Mouse (Mus musculus) liver, embryonic 16.5 days (tissue): ENCODE measurements around the gene Tshr. TPM values are rescaled to one million over a fixed set of nuclear protein-coding genes. Genes with fewer than 3 reads are reported as not detected.
"Not testable (repeated sequence)": the region's sequence is repeated elsewhere in the genome, so short reads cannot be mapped to it uniquely, and the experiment has no call there.

ENCODE experiments used
- ATAC-seq: fragments of 200-750 bp; cut with Nextera tagmentation; 2 replicates; pipeline ENCODE4 v1.8.0; 2017; ENCODE audit warnings: low read depth, mild to moderate bottlenecking, moderate number of reproducible peaks, moderate library complexity
- H3K27ac ChIP-seq: fragments of 300-500 bp; sonication (generic); 2 replicates; pipeline ENCODE4 v1.5.1; 2014; ENCODE audit warnings: mild to moderate bottlenecking, low read length
- H3K27me3 ChIP-seq: fragments of 300-500 bp; sonication (generic); 2 replicates; pipeline ENCODE4 v1.6.1; 2014; ENCODE audit warnings: low read depth, low read length, mixed read lengths; ENCODE audit not compliant: control insufficient read depth, insufficient read depth
- H3K36me3 ChIP-seq: fragments of 300-500 bp; sonication (generic); 2 replicates; pipeline ENCODE4 v1.6.1; 2014; ENCODE audit warnings: mild to moderate bottlenecking; ENCODE audit not compliant: control insufficient read depth, insufficient read depth
- H3K4me1 ChIP-seq: fragments of 300-500 bp; sonication (generic); 2 replicates; pipeline ENCODE4 v1.6.1; 2014; ENCODE audit warnings: low read depth, low read length, mixed read lengths; ENCODE audit not compliant: control insufficient read depth
- H3K4me2 ChIP-seq: fragments of 300-500 bp; sonication (generic); 2 replicates; pipeline ENCODE4 v1.6.1; 2014; ENCODE audit warnings: low read depth, low read length, mixed read lengths
- H3K4me3 ChIP-seq: fragments of 300-500 bp; sonication (generic); 2 replicates; pipeline ENCODE4 v1.5.1; 2014; ENCODE audit warnings: low read depth, mild to moderate bottlenecking, low read length
- H3K9ac ChIP-seq: fragments of 300-500 bp; sonication (generic); 2 replicates; pipeline ENCODE4 v1.6.1; 2014; ENCODE audit warnings: low read depth, low read length
- H3K9me3 ChIP-seq: fragments of 300-500 bp; sonication (generic); replicated peaks from 2 replicates; pipeline ENCODE4 v1.6.1; 2016; ENCODE audit warnings: low read length; ENCODE audit not compliant: control insufficient read depth
- WGBS: fragments of 180-500 bp; shearing (Covaris S2); extraction: QIAGEN DNeasy Blood & Tissue Kit; methylation state at CpG from one replicate; pipeline ENCODE4 v1.1.7; 2014; ENCODE audit not compliant: insufficient replicate concordance; 5-methylcytosine and 5-hydroxymethylcytosine counted together
- polyA plus RNA-seq: library from polyadenylated mRNA; unstranded; fragments of >200 nt; fragmentation: Nextera tagmentation; extraction: Ambion mirVana; gene quantifications from 2 replicates; pipeline ENCODE4 v1.2.1, GENCODE M21; 2015

Gene Tshr
- polyA plus RNA-seq: 0.07 and 0.09 TPM in 2 replicates

DNA sequence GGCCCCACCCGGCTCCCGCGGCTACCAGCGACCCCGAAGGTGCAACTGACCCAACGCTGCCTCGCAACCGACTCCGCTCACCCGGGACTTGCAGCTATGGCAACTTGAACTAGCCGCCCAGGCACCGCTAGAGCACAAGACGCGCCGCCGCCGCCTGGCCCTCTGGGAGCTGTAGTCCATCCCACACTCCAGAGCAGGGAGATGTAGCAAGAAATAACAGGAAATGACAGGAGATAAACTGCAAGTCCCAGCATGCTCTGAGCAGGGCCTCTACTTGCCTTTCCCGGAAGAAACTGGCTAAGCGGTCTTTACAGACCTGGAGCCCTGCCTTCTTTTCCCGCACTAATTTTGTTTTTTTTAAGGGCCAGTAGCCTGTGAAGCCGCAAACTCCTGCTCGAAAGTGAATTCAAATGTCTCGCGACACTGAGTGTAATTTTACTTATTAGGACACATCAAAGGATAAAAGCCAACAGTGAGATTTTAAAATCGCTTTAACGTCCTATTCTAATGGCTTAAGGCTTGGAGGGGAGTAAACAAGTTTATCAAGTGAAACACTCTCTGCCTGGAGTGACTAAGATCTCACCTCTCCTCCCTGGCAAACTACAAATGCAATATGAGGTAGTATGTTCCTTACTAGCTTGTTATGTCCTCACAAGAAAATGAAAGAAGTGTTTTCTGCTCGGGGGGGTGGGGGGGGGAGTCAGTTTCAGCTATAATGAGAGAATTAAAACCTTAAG is at the start of gene Tshr, which contains the start of gene Cep128:
TSS of gene Tshr (plus strand) at position 283 of the 737 bp plus-strand sequence.
TSS of gene Cep128 (minus strand) at position 129 of the 737 bp plus-strand sequence.
- WGBS: under 1% methylated on average over 27 of the region's 27 CpGs
- Histone ChIP-seq H3K4me1 (peaks cover 9% of the 10 kb centered on the region), H3K4me3 (peak within 1 kb of the TSS; percentile 72), H3K4me2 (peak within 1 kb of the TSS; percentile 81), H3K27ac (peak within 1 kb of the TSS; percentile 80), H3K9me3 (no peaks in the 10 kb centered on the region), H3K27me3 (no peaks in the 10 kb centered on the region), H3K36me3 (peaks cover 4% of the 10 kb centered on the region; the same call in 1 of the 2 replicates), H3K9ac (peak within 1 kb of the TSS; percentile 78)
- ATAC-seq: peak; percentile 100

DNA sequence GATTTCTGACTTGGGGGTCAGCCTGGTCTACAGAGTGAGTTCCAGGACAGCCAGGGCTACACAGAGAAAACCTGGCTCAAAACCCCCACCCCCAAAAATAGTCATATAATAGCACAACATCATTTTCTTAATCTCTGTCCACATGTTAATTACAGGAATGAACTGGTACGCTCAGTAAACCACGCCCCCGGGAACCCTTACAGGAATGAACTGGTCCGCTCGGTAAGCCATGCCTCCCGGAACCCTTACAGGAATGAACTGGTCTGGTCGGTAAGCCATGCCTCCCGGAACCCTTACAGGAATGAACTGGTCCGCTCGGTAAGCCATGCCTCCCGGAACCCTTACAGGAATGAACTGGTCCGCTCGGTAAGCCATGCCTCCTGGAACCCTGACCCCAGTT is 45.7 kb upstream of the Tshr start:
- H3K27me3 ChIP-seq, H3K9me3 ChIP-seq, ATAC-seq, H3K4me2 ChIP-seq, H3K4me1 ChIP-seq, H3K36me3 ChIP-seq, H3K9ac ChIP-seq, H3K27ac ChIP-seq, H3K4me3 ChIP-seq: not testable (repeated sequence)
- WGBS: 92% methylated on average over 13 of the region's 13 CpGs

DNA sequence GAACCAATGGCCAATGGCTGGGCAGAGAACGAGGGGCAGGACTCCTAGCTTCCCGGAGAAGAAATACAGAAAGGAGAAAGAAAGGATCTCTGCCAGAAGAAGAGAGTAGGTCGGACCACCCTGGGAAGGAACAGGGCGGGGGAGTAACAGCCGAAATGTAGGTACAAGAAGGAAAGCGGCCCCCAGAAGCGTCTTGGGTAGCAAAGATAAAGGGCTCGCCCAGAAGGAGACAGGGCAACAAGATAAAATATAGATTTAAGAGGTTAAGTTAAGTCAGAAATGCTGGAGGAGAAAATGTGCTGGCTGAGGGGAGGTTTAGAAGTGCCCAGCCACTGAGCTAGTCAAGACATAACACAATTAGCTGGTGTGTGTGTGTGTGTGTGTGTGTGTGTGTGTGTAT is 30.6 kb upstream of the Tshr start:
- H3K4me2 ChIP-seq: peak overlapping the region; percentile 37
- peak; percentile 89 for ATAC-seq

GRCm38 (mm10) chr12:91369173-91369572 is 15.2 kb upstream of the Tshr start:
- Histone ChIP-seq H3K4me1 (no peaks in the 10 kb centered on the region), H3K27ac (no peak overlapping the region), H3K36me3 (peaks cover 3% of the 10 kb centered on the region; the same call in 1 of the 2 replicates), H3K9me3 (no peaks in the 10 kb centered on the region), H3K27me3 (no peaks in the 10 kb centered on the region), H3K4me3 (no peak overlapping the region), H3K9ac (no peak overlapping the region), H3K4me2 (no peak overlapping the region)
- WGBS: 69% methylated on average over 3 of the region's 3 CpGs
- ATAC-seq: no peak

More for the DNA sequence above, 30.6 kb upstream of the Tshr start:
- Histone ChIP-seq H3K27ac (peak overlapping the region; percentile 39), H3K36me3 (peaks cover 3% of the 10 kb centered on the region), H3K4me3 (no peak overlapping the region; the same call in 1 of the 2 replicates), H3K4me1 (peaks cover 11% of the 10 kb centered on the region), H3K9me3 (no peaks in the 10 kb centered on the region), H3K27me3 (no peaks in the 10 kb centered on the region), H3K9ac (no peak overlapping the region)
- WGBS: 35% methylated on average over 8 of the region's 8 CpGs

- Histone ChIP-seq H3K4me3 (peak overlapping the region; percentile 72), H3K27me3 (no peaks in the 10 kb centered on the region), H3K4me2 (peak overlapping the region; percentile 70), H3K9me3 (no peaks in the 10 kb centered on the region), H3K36me3 (peaks cover 4% of the 10 kb centered on the region; the same call in 1 of the 2 replicates), H3K4me1 (peaks cover 9% of the 10 kb centered on the region), H3K27ac (peak overlapping the region; percentile 80), H3K9ac (peak overlapping the region; percentile 78)
- WGBS: under 1% methylated on average over 22 of the region's 22 CpGs
- peak; percentile 48 for ATAC-seq
Observed at GRCm38 (mm10) chr12:91383516-91384264, 673 bp upstream of the Tshr start.

DNA sequence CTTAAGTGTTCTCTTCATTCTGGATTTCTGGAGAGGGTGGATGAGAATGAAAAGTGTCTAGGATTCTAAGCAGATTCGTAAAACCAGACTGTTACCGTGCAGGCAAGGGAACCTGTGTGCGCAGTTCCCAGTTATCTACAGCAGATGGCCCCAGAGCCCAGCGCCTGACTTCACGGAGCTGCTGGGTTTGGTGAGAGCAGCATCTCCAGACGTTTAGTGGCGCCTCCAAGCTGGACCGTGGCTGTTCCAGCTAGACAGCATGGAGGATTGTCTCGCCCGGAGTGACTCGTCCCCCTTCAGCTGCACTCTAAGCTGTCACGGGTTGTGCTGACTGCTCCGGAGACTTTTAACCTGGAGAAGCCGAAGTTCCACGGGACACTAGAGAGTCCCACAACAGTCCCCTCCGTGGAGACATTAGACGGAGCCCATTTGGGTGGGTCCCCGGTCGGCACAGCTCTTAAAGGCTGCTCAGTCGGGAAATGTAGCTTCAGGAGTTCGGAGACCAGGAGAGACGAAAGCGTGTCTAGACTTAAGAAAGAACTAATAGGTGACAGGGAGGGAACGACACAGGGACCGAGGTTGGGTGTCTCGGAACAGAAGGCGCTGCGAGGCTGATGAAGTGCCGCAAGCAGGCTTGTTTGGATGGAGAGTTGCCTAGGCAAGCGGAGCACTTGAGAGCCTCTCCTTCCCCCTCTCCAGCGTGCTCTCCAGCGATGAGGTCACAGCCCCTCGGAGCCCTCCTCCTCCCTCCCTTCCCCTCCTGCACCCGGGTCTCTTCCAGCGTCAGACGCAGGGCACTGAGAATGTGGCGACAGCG is 16.1 kb downstream of the Tshr start:
- H3K9ac ChIP-seq: no peak overlapping the region
- peak overlapping the region; percentile 40 for H3K4me3 ChIP-seq
- under 1% methylated on average over 38 of the region's 38 CpGs for WGBS
- H3K36me3 ChIP-seq: no peaks in the 10 kb centered on the region
- peaks cover 27% of the 10 kb centered on the region for H3K27me3 ChIP-seq
- H3K27ac ChIP-seq: no peak overlapping the region
- ATAC-seq: peak; percentile 53
- no peaks in the 10 kb centered on the region for H3K9me3 ChIP-seq
- peaks cover 3% of the 10 kb centered on the region for H3K4me1 ChIP-seq
- H3K4me2 ChIP-seq: peak overlapping the region; percentile 57

GRCm38 (mm10) chr12:91401049-91401352 is 16.6 kb downstream of the Tshr start:
- 3% methylated on average over 12 of the region's 12 CpGs for WGBS
- peaks cover 27% of the 10 kb centered on the region for H3K27me3 ChIP-seq
- peaks cover 3% of the 10 kb centered on the region for H3K4me1 ChIP-seq
- H3K27ac ChIP-seq: no peak overlapping the region
- H3K9ac ChIP-seq: no peak overlapping the region
- H3K36me3 ChIP-seq: no peaks in the 10 kb centered on the region
- peak overlapping the region; percentile 40 for H3K4me3 ChIP-seq
- peak overlapping the region; percentile 57; the same call in 1 of the 2 replicates for H3K4me2 ChIP-seq
- no peaks in the 10 kb centered on the region for H3K9me3 ChIP-seq
- ATAC-seq: no peak

DNA sequence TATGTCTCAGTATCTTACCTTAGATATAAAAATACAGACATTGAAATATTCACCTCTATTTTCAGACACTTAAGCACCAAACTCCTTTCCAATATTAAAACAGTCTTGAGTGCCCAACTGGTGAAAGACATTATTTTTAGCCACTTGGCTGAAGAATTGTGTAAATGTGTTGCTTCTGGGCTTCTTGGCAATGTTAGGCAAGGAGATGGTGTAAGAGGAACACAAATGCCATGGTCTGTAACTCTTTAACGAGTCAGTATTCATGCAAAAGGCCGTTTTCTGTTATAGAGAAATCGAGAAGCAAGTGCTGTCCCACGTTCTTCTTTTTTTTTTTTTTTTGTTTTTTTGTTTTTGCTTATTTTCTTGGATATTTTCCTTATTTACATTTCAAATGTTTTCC is 25.9 kb downstream of the Tshr start:
- Histone ChIP-seq H3K9me3 (no peaks in the 10 kb centered on the region), H3K4me2 (no peak overlapping the region)
- 46% methylated on average over 4 of the region's 4 CpGs for WGBS

More for the DNA sequence above, 25.9 kb downstream of the Tshr start:
- no peaks in the 10 kb centered on the region for H3K4me1 ChIP-seq
- ATAC-seq: no peak
- H3K27me3 ChIP-seq: no peaks in the 10 kb centered on the region
- no peak overlapping the region for H3K9ac ChIP-seq
- no peak overlapping the region for H3K4me3 ChIP-seq
- H3K27ac ChIP-seq: no peak overlapping the region
- H3K36me3 ChIP-seq: no peaks in the 10 kb centered on the region
